Mouse (Mus musculus) 416B (cell line): ENCODE results near the gene Lhpp.

Experiments used
- DNase-seq: peaks from one replicate; pipeline ENCODE4 v3.0.0; 2011; ENCODE audit warnings: low read depth

Lhpp gene

DNA sequence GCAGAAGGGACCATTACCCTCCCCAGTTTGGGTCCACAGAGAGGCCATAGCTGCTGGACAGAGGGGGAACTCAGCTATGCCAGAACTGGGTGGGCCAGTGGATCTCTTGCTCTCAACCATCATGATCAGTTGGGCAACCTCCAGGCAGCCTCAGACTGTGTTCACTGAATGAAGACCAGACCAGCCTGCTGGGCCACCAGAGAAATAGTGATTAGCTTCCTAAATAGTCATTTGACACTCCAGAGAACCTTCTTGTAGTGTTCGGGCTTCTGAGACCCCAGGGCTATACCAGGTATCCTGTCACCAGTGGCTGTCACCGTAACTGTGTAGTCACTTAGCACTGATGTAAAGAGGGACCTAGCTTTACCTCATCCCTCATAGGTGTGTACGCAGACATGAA, 71.9 kb downstream of the Lhpp start:
- no peak for DNase-seq

DNA sequence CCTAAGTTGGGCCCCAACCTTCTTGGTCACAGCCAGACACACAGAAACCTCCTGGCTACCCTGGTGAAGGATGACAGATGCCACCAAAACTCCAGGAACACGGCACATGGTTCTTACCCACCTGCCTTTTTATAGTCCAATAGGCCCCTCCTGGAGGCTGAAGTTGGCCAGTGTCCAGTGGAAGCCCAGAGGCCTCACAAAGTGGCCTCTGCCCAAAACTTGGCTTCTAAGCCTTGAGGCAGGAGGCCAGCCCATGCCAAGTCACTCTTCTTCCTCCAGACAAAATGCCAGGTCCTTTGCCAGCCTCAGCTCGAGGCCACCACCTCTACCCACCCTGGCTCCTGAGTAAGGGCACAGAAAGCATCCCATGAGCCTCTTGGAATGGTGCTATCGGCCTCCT, 72.5 kb downstream of the Lhpp start:
- DNase-seq = no peak

DNA sequence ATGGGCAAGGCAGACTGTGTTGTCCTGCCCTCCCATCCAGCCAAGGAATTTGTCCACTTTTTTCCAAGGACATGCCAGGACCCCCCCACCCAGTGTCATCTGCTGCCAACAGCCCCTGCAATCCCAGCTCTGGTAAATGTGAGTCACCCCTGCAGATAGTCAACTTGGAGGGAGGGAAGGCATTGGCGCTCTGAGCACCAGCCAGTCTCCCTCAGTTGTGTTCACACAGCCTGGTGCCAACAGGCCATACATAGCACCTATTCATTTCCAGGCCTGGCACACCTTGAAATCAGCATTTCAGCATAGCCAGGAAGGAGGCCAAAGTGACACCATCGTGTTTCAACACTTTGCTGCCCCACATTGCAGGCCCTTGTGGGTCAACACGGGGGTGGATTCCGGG, 73.5 kb downstream of the Lhpp start:
- DNase-seq = no peak

DNA sequence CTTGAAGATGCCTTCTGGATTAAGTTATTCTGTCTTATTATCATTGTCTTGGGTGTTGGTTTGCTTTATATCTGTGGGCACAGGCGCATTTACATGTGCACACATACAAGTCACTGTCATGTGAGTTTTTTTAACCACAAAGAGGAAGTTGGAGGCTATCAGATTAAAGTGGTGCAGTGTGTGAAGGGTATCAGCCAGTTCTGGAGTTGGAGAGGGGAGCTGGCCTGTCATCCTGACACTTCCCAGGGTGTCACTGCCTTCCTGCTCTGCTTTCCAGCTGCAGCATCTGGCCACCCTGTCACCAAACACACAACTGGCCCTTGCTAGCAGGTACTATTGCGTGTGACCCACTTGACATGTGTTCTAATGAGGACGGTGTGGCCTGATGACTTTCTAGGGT, 76.1 kb downstream of the Lhpp start:
- DNase-seq = peak; percentile 93

DNA sequence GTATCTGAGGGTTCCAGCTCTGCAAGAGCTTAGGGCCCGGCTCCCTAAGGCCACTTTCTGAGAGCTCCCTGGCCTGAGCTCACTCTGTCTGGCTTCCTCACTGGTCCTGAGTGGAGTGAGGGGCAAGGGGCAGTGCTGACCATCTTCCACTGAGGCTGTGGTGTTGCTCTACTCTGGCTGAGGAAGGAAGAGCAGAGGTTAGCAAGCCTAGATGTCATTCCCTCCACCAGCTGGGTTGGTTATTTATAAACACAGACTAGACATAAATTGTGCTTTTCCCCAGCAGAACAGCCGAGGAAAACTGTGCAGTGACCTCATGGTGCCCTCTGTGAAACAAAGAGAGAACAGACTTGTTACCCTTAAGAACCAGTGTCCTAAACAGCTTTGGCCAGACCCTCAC, 77.5 kb downstream of the Lhpp start:
- DNase-seq = no peak

DNA sequence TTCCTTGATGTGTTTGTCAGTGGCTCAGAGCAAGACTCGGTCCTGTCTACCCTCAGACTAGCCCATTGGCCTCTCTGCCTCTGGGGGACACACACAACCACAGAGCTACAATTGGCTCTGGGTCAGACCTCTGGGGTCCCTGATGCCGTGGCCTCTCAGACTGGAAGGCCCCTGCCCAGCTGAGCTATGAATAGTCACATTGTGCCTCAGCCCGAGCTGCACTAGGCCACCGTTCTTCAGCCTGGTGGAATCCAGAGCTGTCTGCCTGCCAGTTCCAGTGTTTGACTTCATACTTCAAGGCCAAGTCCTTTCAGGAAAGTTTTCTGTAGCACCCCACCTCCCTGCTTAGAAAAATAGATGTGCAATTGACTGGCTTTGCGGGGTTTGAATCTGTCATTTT, 78.3 kb downstream of the Lhpp start:
- DNase-seq = no peak

DNA sequence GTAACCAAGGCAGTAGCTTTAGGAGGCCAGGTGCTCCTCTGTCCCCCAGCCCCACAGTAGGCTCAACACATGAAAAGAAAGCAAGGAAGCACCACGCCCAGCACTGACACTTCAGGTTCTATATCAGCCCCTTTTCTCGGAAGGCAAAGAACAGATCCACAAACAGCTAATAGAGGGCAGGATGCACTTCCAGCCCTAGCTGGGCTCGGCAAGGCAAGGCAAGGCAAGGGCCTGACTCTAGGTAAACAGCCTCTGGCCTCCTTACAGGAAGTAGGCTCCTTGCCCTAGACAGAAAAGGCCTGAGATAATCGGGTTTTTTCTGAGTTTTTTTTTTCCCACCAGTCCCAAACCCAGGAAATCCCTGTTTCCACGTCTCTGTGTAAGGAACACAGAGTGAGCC, 79.3 kb downstream of the Lhpp start:
- DNase-seq = no peak

DNA sequence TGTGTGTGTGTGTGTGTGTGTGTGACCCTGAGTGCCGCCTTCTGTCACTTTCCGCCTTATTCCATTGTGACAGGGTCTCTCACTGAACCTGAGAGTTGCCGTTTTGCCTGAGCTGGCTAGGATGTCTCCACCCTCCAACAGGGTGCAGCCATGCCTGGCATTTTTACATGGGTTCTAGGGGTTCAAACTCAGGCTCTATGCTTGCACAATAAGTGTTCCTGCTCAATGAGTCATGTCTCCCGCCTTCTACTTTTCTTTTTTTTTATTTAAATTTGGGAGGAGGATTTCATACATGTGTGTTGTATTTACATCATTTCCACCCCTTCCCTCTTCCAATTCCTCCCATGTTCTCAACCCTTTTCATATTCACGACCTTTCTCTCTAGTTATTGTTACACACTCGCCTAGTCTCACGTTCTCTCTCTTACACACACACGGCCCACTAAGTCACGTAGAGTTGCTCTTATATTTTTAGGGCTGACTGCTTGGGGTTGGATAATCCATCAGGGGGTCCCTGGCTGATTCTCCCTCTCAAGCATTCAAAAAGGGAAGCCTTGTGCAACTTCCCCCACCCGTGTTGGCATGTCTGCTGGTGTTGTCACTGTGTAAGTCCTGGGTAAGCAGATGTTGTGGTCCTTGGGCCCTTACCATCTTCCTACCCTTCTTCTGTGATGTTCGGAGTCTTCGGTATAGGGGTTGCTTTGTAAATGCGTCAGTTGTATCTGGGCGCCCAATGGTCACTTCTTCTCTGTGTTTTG, 80.5 kb downstream of the Lhpp start:
- DNase-seq = peak; percentile 62

DNA sequence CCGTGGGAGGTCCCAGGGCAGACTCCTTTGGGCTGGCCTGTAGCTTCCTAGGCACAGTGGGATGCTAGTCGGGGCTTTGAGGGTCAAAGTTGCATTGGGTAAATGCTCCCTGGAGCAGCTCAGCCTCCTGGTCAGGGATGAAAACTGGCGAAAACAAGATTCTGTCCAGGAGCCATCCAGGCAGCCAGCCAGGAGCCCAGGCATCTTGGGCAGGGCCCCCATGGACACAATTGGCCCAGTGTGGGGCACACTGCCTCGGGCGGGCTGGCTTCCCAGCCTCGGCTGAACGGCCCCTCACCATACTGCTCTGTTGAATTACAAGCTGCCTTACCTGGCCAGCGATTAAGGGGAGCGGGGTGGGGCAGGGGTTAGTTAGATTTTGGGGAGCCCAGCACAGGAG, 82.3 kb downstream of the Lhpp start:
- DNase-seq = no peak

DNA sequence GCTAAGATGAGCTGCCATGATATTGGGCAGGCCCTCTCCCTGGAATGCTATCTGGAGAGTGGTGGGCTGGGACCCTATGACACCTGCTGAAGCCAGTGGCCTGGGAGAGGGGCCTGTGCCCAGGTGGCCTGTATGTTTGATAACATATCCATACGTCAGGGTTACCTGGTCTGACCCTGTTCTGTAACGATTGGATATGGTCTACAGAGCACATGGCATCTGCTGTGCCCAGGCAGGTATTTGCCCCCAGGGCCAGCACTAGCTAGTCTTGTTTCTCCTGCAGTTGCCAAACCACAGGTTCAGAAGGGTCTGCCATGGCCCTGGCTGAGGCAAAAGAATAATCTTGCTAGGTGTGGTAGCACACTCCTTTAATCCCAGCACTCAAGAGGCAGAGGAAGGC, 83.1 kb downstream of the Lhpp start:
- no peak for DNase-seq

DNA sequence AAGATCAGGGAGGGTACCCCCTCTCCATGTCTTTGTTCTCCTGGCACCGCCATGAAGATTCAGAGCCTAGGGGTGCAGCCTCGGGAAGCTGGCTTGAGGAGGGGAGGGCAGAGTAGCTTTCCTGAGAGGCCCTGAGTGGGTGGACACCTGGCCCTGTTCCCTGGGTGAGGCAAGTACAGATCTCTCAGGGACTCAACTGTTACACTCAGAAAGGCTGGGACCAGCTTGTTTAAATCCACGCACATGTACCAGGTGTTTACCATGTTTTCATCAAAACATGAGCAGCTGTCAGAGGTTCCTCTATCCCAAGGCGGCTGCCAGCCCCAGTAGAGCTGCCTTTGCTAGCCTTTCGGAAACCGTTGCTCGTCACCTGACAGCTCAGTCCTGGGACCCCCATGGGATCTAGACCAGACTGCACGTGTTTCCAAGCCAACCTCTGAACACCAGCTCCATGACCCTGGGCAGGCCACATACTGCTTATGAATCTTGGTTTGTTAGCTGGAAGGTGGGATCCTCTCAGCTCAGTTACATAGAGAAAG, 86.9 kb downstream of the Lhpp start:
- DNase-seq = no peak

DNA sequence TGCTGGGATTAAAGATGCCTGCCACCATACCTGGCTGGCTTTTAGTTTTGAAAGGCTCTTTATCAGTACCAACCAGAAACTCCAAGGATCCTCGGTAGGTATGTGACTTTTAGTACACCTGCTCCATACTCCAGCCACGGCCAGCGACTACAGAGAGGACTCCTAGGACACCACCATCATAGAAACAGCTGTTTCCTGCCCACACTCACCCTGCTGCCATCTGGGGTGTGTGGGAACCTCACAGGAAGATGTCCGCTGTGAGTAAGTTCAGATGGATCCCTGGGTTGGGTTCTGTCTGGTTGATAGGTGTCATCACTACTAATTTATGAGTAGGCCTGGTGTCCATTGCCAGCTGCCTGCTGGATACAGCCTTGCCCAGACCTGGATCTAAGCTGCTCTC, 88.3 kb downstream of the Lhpp start:
- DNase-seq = peak; percentile 17

DNA sequence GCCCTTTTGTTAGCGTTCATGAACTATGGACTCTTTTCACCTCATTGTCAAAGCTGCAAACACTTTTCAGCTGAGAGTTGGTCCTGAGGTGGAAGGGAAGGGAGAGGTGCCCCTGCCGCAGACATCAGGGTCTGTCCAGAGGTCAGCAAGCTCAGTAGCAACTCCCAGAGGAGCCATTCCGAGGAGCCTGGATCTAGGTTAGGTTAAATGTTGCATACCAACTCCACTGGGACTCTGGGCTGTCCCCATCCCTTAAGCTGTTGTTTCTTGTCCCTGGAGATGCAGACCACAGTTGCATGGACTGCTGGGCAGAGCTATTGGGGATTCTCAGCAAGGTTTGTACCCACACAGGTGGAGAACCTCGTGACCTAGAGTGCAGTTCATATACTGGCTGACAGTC, 88.7 kb downstream of the Lhpp start:
- no peak for DNase-seq

DNA sequence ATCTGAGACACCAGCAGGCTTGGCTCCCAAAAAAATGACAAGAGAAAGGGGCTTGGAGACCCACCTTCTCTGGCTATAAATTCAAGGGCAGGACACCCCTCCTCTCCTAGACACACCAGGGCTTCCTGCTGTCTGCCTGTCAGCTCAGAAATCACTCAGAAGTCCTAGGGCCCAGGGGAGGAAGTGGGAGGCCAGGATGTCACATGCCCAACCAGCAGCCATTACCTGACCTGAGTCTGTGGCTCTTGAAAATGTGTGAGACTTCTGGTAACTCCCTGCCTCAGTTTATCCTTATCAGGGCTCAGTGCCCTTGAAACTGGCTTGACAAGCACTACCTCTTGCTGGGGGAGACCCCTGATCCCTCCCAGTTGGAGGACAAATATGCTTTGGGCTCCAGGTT, 89.2 kb downstream of the Lhpp start:
- DNase-seq = no peak

DNA sequence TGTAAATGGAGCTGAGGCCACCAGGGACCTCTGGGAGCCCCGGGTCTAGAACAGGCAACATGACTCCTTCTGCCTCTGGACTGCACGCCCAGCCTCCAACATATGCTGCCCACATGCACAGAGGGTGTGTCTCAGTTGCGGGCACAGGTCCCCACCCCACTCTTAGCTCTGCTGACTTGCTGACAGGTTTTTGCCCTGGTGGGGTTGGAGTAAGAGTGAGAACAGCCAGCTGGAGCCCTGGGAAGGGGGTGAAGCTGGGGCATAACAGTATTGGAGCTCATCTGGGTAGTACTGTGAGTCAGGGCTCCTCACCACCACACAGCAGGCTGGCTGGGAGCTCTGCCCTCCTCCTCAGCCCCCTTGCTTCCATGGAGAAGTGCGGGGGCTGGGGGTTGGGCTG, 89.7 kb downstream of the Lhpp start:
- no peak for DNase-seq

DNA sequence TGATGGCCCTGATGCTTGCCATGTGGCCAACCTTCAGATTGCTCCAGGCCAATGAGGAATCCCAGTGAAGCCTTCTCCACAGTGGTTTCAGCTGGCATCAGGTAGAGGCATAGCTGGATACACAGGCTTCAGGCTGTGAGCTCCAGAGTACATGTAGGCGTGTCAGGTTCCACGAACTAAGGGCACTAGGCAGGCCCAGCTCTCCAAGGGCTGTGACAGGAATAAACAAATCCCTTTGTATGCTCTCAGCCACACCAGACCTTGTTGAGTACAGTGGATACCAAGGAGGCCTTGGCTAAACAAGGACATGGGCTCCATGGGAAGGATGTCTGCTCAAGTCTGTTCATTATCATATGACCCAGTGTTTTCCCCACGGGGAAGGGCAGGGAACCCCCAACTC, 91.0 kb downstream of the Lhpp start:
- no peak for DNase-seq

DNA sequence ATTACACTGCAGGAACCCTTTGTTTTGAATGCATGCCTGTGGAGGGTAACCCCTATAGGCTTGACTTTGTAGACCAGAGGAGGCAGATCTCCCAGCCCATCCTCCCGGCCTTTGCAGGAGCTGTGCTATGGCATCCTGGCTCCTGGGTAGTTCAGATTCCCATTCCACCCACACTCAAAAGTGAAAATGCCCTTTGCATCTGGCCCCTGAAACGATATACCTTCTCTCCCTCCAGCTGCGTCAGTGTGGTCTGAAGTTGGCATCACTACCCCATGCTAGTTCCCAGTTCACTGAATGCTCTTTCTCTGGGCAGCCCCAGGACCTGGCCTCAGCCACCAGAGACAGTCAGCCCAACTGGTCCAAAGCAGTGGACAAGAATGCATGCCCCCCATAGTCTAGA, 91.6 kb downstream of the Lhpp start:
- no peak for DNase-seq

DNA sequence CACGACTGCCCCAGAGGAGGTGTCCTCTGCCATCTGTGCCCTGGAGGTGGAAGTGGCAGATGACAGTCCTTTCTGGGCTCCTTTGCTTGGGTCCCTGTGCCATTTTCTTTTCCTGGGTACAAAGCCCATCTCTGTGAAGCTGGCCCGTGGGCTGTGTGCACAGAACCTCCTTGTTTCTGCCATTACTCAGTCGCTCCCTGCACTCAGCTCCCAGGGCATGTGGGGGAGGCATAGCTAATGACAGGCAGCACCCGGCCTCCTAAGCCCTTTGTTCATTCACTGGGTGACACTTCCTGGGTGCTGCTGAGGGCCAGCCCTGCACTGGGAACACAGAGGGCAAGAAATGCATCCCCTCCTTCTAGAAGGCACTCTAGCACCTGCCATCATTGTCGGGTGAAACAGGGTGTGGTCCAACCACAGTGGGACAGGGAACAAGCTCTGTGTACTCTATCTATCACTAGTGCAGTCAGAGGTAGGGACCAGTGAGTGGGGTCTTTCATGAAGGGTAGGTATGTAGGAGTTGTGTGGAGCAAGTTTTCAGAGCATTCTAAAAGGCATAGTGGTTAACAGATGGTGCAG, 92.1 kb downstream of the Lhpp start:
- DNase-seq = no peak

DNA sequence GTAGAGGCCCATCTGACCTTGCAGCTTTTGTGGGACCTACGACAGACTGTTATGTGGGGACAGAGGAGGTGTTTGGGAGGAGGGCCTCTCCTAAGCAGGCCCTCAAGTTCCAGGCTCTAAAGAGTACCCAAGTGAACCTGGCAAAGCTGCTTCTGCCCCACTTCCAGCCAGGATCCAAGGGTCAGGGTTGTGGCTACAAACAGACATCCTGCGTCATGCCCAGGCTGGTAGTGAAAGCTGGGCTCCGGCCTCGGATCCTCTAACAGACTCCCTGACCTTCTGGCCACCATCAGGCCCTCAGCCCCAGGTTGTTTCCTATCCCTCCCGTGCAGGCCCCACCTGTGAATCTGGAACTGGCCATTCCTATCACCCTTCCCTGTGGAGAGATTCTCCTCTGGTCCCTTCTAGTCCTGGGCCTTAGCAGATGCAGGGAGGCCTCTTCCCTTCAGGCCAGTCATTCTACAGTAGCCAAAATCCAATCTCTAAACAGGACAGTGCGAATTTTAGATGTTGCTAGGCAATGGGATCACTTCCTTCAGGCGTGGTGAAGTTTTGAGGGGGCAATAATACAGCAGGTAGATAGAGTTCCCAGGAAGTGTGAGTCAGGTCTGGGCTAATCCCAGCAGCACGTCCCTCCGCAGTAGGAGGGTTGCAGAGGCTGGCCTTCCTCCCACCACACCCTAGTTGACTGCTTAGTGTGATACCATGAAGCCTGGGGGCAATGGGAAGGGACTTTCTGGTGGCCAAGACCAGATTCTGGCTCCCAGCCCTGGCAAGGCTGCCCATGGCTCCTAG, 93.3 kb downstream of the Lhpp start:
- no peak for DNase-seq

DNA sequence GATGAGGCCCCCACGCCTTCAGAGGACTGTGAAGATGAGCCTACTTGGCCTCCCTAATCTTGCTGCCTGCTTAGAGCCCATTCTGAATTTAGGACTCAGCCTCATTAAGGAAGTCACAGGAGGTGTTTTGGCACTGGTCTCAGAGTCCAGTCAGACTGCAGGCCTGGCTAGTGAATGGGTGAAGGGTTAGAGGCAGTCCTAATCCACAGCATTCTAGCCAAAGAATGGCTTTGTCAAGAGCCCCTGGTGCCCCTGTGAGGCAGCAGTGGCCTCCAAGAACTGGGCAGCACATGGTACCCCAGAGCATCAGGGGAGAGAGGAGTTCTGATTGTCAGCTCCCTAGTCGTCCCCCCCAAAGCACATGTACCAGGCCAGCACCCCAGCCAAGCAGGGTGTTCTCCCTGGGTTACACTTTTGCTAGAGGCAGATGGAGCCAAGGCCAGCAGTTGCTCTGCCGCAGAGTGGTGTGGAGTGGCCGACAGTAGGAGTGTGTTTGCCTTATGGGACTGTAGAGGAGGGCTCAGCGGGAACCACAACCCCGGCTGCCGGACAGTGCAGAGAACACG, 94.0 kb downstream of the Lhpp start:
- DNase-seq = no peak

DNA sequence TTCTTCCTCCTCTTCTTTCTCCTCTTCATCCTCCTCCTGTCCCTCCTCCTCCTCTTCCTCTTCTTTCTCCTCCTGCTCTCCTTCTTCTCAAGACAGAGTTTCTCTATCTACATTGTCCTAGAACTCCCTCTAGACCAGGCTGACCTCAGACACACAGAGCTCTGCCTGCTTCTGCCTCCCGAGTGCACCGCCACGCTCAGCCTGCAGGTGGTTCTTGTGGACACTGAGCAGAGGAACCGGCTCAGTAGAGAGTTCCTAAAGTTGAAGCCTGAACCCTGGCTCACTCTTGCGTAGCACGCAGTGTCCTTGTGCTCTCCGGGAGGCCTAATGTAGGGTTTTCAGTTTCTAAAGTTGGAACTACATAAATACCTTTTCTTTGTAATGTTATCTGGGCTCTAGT, 94.7 kb downstream of the Lhpp start:
- peak; percentile 32 for DNase-seq

DNA sequence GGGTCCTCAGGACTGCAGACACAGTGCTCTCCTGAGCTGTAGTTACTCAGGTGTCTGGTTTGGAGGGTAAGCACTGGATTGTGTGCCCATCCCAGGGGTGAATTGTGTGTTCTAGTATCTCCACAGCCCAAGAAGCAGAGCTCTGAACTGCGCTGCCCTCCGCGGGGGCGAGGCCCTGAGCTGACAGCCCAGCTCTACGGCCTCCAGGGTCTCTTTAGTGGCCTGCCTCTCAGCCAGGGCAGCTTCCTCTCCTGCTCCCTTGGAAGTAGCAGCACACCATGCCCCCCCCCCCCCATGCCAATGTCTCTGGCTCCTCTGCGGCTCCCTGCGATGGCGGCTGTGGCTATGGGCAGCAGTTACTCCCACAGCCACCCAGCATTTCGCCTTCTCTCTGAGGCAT, 101.1 kb downstream of the Lhpp start:
- DNase-seq = no peak
